Mouse (Mus musculus): ENCODE data around the gene Ccnl1.

- TF ChIP-seq CTCF (IDR thresholded peaks at IDR 0.05; ENCODE audit: low read depth, low read length) (no peak), POLR2A (IDR thresholded peaks at IDR 0.05; ENCODE audit: extremely low read depth, insufficient read depth, low read length) (no peak)
These were observed 32.9 kb downstream of the Ccnl1 start for GRCm38 (mm10) chr3:65925058-65925740.
